18 mouse cellular contexts compared by ENCODE assay signal in genomic region chr1:36010151-36010550, GRCm38 (mm10). TPM values are rescaled to one million over a fixed set of nuclear protein-coding genes. Genes with fewer than 3 reads are reported as not detected.
DNase-seq lines count a peak whose midpoint lies in the region; ATAC-seq and TF ChIP-seq lines count a peak whose summit lies in the region.
"Had no signal": no experiment of that assay in that cellular context is flagged by ENCODE, and none has a peak within 500 bp of the region (broad histone marks: within the 10 kb centered on the region; RNA-seq: fewer than 3 reads in every experiment).

No protein-coding gene starts in this region.

- no peaks in the 10 kb centered on the region for H3K27me3 ChIP-seq in intestine, postnatal 0 days (replicated peaks; ENCODE audit: control insufficient read depth, insufficient read depth, low read length)
- H3K27me3 ChIP-seq in intestine, embryonic 16.5 days (replicated peaks; ENCODE audit: control insufficient read depth, insufficient read depth, low read length) = no peaks in the 10 kb centered on the region
- H3K27me3 ChIP-seq in lung, postnatal 0 days (replicated peaks; ENCODE audit: insufficient read depth, low read length) = no peaks in the 10 kb centered on the region
- H3K27me3 ChIP-seq in MEL (ENCODE audit: control insufficient read depth in 1 of 2, insufficient read depth in 2 of 2, low read length in 2 of 2) = no peaks in the 10 kb centered on the region
- H3K27me3 ChIP-seq: embryonic facial prominence, embryonic 13.5 days; heart, embryonic 13.5 days; hindbrain, embryonic 13.5 days; limb, embryonic 15.5 days; lung, embryonic 15.5 days; Patski had no signal

- H3K9ac ChIP-seq in intestine, postnatal 0 days (ENCODE audit: low read depth, low read length) = no peak overlapping the region
- H3K9ac ChIP-seq in intestine, embryonic 16.5 days (ENCODE audit: low read depth, low read length) = no peak overlapping the region
- H3K9ac ChIP-seq in lung, postnatal 0 days (replicated peaks; ENCODE audit: low read depth) = no peak overlapping the region
- H3K9ac ChIP-seq in MEL (ENCODE audit: control insufficient read depth, low read depth, low read length, poor library complexity, severe bottlenecking) = no peak overlapping the region
- H3K9ac ChIP-seq: embryonic facial prominence, embryonic 13.5 days; heart, embryonic 13.5 days; hindbrain, embryonic 13.5 days; limb, embryonic 15.5 days; lung, embryonic 15.5 days had no signal

- no peaks in the 10 kb centered on the region for H3K4me1 ChIP-seq in intestine, postnatal 0 days (replicated peaks; ENCODE audit: control insufficient read depth, insufficient read depth, low read length)
- H3K4me1 ChIP-seq in intestine, embryonic 16.5 days (ENCODE audit: control insufficient read depth, insufficient read depth, low read length) = peaks cover 3% of the 10 kb centered on the region; the same call in 1 of the 2 replicates
- no peaks in the 10 kb centered on the region for H3K4me1 ChIP-seq in lung, postnatal 0 days (ENCODE audit: insufficient read depth, low read depth, low read length)
- H3K4me1 ChIP-seq in MEL (ENCODE audit: control insufficient read depth in 1 of 2, insufficient read depth in 2 of 2, low read length in 2 of 2) = no peaks in the 10 kb centered on the region

- ATAC-seq in intestine, postnatal 0 days = no peak
- no peak for ATAC-seq in intestine, embryonic 16.5 days
- ATAC-seq in lung, postnatal 0 days = no peak
- ATAC-seq: forebrain, embryonic 16.5 days; Patski had no signal

- no peak overlapping the region for H3K27ac ChIP-seq in intestine, postnatal 0 days (ENCODE audit: low read depth, low read length)
- H3K27ac ChIP-seq in intestine, embryonic 16.5 days (ENCODE audit: low read length) = no peak overlapping the region
- no peak overlapping the region for H3K27ac ChIP-seq in lung, postnatal 0 days (ENCODE audit: low read length)
- H3K27ac ChIP-seq in MEL (ENCODE audit: control insufficient read depth, low read depth, low read length) = no peak overlapping the region
- H3K27ac ChIP-seq: limb, embryonic 15.5 days; lung, embryonic 15.5 days had no signal

- WGBS in intestine, postnatal 0 days = 84% methylated on average over 7 of the region's 7 CpGs
- 87% methylated on average over 7 of the region's 7 CpGs for WGBS in intestine, embryonic 16.5 days
- WGBS in lung, postnatal 0 days = 83% methylated on average over 7 of the region's 7 CpGs

- no peak for TF ChIP-seq POLR2A in MEL (IDR thresholded peaks at IDR 0.05; ENCODE audit: control insufficient read depth in 1 of 2, insufficient read depth in 1 of 2, low read depth in 1 of 2, low read length in 2 of 2, poor library complexity in 1 of 2)

- H3K79me2 ChIP-seq in MEL (ENCODE audit: control insufficient read depth, insufficient read depth, low read length, poor library complexity) = no peaks in the 10 kb centered on the region

- TF ChIP-seq EP300 in lung, postnatal 0 days (IDR thresholded peaks at IDR 0.05) = no peak
- no peak for TF ChIP-seq EP300 in MEL (IDR thresholded peaks at IDR 0.05; ENCODE audit: low read depth in 1 of 2, low read length in 2 of 2)

- TF ChIP-seq CTCF in intestine, postnatal 0 days (IDR thresholded peaks at IDR 0.05; ENCODE audit: low read depth) = peak; percentile 26
- peak; percentile 19; the same call in 1 of the 2 replicates for TF ChIP-seq CTCF in lung, postnatal 0 days (IDR thresholded peaks at IDR 0.05)
- TF ChIP-seq CTCF in MEL (IDR thresholded peaks at IDR 0.05 in 2 of 3, conservative IDR thresholded peaks at IDR 0.05 in 1 of 3; ENCODE audit: control insufficient read depth in 1 of 3, insufficient read depth in 1 of 3, low read depth in 2 of 3, low read length in 3 of 3, poor library complexity in 1 of 3, severe bottlenecking in 1 of 3) = peak in 2 of 3 experiments; percentile 19 to 35; a peak in 1 of 6 replicates

- TF ChIP-seq RAD21 in MEL (IDR thresholded peaks at IDR 0.05; ENCODE audit: low read depth, low read length) = peak; percentile 51

- DNase-seq in lung, postnatal 0 days (ENCODE audit: low spot score) = no peak
- no peak for DNase-seq in lung, postnatal 25 days (ENCODE audit: low spot score)
- DNase-seq in MEL (ENCODE audit: low read depth, low spot score) = peak; percentile 10
- DNase-seq in adrenal gland, postnatal 36 days = no peak
- DNase-seq in cerebellum, postnatal 4 days (ENCODE audit: low spot score in 2 of 2) = no peak
- DNase-seq: cerebellum, postnatal 10 days; kidney, postnatal 10 days; right cerebral cortex, postnatal 4 days had no signal

- H3K4me2 ChIP-seq in intestine, postnatal 0 days (replicated peaks; ENCODE audit: low read depth) = no peak overlapping the region
- no peak overlapping the region for H3K4me2 ChIP-seq in intestine, embryonic 16.5 days (ENCODE audit: low read depth, low read length)
- no peak overlapping the region for H3K4me2 ChIP-seq in lung, postnatal 0 days (replicated peaks; ENCODE audit: low read depth, low read length)
- H3K4me2 ChIP-seq: embryonic facial prominence, embryonic 13.5 days; heart, embryonic 13.5 days; hindbrain, embryonic 13.5 days; limb, embryonic 15.5 days; lung, embryonic 15.5 days; midbrain, embryonic 11.5 days had no signal

- no peak overlapping the region for H3K4me3 ChIP-seq in intestine, postnatal 0 days (ENCODE audit: low read depth, low read length)
- no peak overlapping the region for H3K4me3 ChIP-seq in intestine, embryonic 16.5 days (ENCODE audit: low read length)
- H3K4me3 ChIP-seq in lung, postnatal 0 days (ENCODE audit: low read depth, low read length) = no peak overlapping the region
- no peak overlapping the region for H3K4me3 ChIP-seq in MEL (ENCODE audit: control insufficient read depth in 1 of 2, insufficient read depth in 1 of 2, low read depth in 2 of 2, low read length in 2 of 2)
- H3K4me3 ChIP-seq: embryonic facial prominence, embryonic 13.5 days; heart, embryonic 13.5 days; hindbrain, embryonic 13.5 days; limb, embryonic 15.5 days; lung, embryonic 15.5 days had no signal

- H3K9me3 ChIP-seq in intestine, postnatal 0 days (ENCODE audit: control insufficient read depth) = no peaks in the 10 kb centered on the region
- 0 out of 2 replicates have a peak, but pooled peaks cover 3% of the 10 kb centered on the region for H3K9me3 ChIP-seq in intestine, embryonic 16.5 days (ENCODE audit: control insufficient read depth, low read length)
- no peaks in the 10 kb centered on the region for H3K9me3 ChIP-seq in lung, postnatal 0 days (ENCODE audit: low read length)
- H3K9me3 ChIP-seq in MEL (replicated peaks; ENCODE audit: insufficient read depth, low read length) = no peaks in the 10 kb centered on the region
- H3K9me3 ChIP-seq: hindbrain, embryonic 13.5 days; limb, embryonic 15.5 days; lung, embryonic 15.5 days had no signal

- H3K36me3 ChIP-seq in intestine, postnatal 0 days (ENCODE audit: control insufficient read depth, insufficient read depth) = no peaks in the 10 kb centered on the region
- no peaks in the 10 kb centered on the region for H3K36me3 ChIP-seq in intestine, embryonic 16.5 days (ENCODE audit: control insufficient read depth, insufficient read depth, low read length)
- H3K36me3 ChIP-seq in lung, postnatal 0 days (ENCODE audit: insufficient read depth, low read length) = no peaks in the 10 kb centered on the region
- no peaks in the 10 kb centered on the region for H3K36me3 ChIP-seq in MEL (ENCODE audit: control insufficient read depth in 1 of 2, insufficient read depth in 2 of 2, low read length in 2 of 2)
- H3K36me3 ChIP-seq: embryonic facial prominence, embryonic 13.5 days; heart, embryonic 13.5 days; hindbrain, embryonic 13.5 days; limb, embryonic 15.5 days; lung, embryonic 15.5 days had no signal

TF ChIP-seq in MEL, 35 proteins besides CTCF, POLR2A, EP300 and RAD21:
- peak; percentile 28 for TF ChIP-seq SMC3 (IDR thresholded peaks at IDR 0.05; ENCODE audit: low read depth, low read length)
- TF ChIP-seq KAT2A (conservative IDR thresholded peaks at IDR 0.05; ENCODE audit: low read depth, low read length) = no peak

RNA-seq across cellular contexts. Expression of gene Hs6st1, which starts 58.0 kb away (rescaled TPM):
- 6.4 and 6.7 TPM in 2 replicates for polyA plus RNA-seq in intestine, postnatal 0 days (2015; fragmentation: Nextera tagmentation; extraction: Ambion mirVana)
- polyA plus RNA-seq in intestine, embryonic 16.5 days (2015; fragmentation: Nextera tagmentation; extraction: Ambion mirVana) = 3.7 and 4.3 TPM in 2 replicates
- 4.9 and 6.3 TPM in 2 replicates for polyA plus RNA-seq in lung, postnatal 0 days (2015; fragmentation: Nextera tagmentation; extraction: Ambion mirVana)
- total RNA-seq in MEL (2012; rRNA removed) = 30.3 and 33.0 TPM in 2 replicates
- 10 to 100 TPM; 45.7 to 52.0 TPM for polyA plus RNA-seq in MEL (2012; ENCODE audit: insufficient read depth in 1 of 2, insufficient read length in 2 of 2, low read depth in 1 of 2, low replicate concordance in 2 of 2, missing spikeins in 1 of 2)
- 100 to 1,000 TPM in 1 of 2 experiments, 10 to 100 TPM in 1; 63.7 to 140 TPM for total RNA-seq in adrenal gland, postnatal 36 days (2021)
